Mouse (Mus musculus) olfactory bulb, adult 2 months (tissue): Measurements from ENCODE around the gene Tas2r124.

Experiments used
- CTCF ChIP-seq: fragments of 200-500 bp; IDR thresholded peaks from 2 replicates; pipeline ENCODE4 v1.5.1; 2012; ENCODE audit warnings: low read depth, mild to moderate bottlenecking, low read length, moderate library complexity; ENCODE audit not compliant: insufficient read depth
- POLR2A ChIP-seq: fragments of 200-500 bp; IDR thresholded peaks from 2 replicates; pipeline ENCODE4 v1.6.1; 2012; ENCODE audit warnings: mild to moderate bottlenecking, low read depth, low read length, moderate library complexity; ENCODE audit not compliant: insufficient read depth

DNA sequence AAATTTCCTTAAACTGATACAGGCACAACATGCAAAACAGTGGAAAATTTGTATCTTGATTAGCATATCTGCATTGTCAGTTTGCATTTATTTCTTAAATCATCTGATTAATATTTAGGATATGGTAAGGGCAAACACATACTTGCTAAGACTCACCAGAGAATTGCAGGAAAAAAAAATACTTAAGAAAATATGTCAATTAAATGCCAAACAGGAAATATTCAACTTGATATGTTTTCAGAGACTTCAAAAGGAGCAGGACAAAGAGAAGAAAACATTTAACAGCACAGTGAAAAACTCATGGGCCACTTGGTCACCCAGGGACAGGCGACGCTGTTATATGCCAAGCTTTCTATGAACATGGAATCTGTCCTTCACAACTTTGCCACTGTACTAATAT lies 7.3 kb downstream of the Tas2r124 start, which contains the start of gene Tas2r102:
- TF ChIP-seq CTCF = no peak
- no peak for TF ChIP-seq POLR2A
